Mouse (Mus musculus): ENCODE data around the gene Rai14. TPM values are rescaled to one million over a fixed set of nuclear protein-coding genes. Genes with fewer than 3 reads are reported as not detected.
A peak's percentile ranks its signal among the peaks of the same experiment; 100 is the strongest.

Rai14 gene
- polyA plus RNA-seq, 1 experiment from 2014 or later = 73.1 TPM

- ATAC-seq (ENCODE audit: insufficient read depth) = no peak
- peaks cover 10% of the 10 kb centered on the region for H3K4me1 ChIP-seq (ENCODE audit: insufficient read depth)
- H3K27me3 ChIP-seq (ENCODE audit: insufficient read depth, low read length) = no peaks in the 10 kb centered on the region
- H3K4me2 ChIP-seq = no peak overlapping the region
- H3K4me3 ChIP-seq (ENCODE audit: low read depth, low read length) = no peak overlapping the region
- no peak overlapping the region for H3K9ac ChIP-seq
- no peak overlapping the region for H3K27ac ChIP-seq (ENCODE audit: low read depth)
- no peak for TF ChIP-seq CTCF (IDR thresholded peaks at IDR 0.05; ENCODE audit: low read depth)
- DNase-seq = no peak
- WGBS = 83% methylated on average over 9 of the region's 9 CpGs
- H3K9me3 ChIP-seq (ENCODE audit: low read depth, low read length) = no peaks in the 10 kb centered on the region
- peaks cover 11% of the 10 kb centered on the region for H3K36me3 ChIP-seq (ENCODE audit: insufficient read depth)
Measured at GRCm38 (mm10) chr15:10683687-10684203, 30.7 kb downstream of the Rai14 start.

GRCm38 (mm10) chr15:10680514-10680913, 33.9 kb downstream of the Rai14 start:
- peaks cover 7% of the 10 kb centered on the region for H3K4me1 ChIP-seq (ENCODE audit: insufficient read depth)
- no peak overlapping the region for H3K27ac ChIP-seq (ENCODE audit: low read depth)
- 59% methylated on average over 5 of the region's 5 CpGs for WGBS
- H3K4me2 ChIP-seq = no peak overlapping the region
- 0 out of 2 replicates have a peak, but pooled peaks cover 2% of the 10 kb centered on the region for H3K36me3 ChIP-seq (ENCODE audit: insufficient read depth)
- DNase-seq (no peak), ATAC-seq (ENCODE audit: insufficient read depth) (no peak)
- no peaks in the 10 kb centered on the region for H3K27me3 ChIP-seq (ENCODE audit: insufficient read depth, low read length)
- H3K9me3 ChIP-seq (ENCODE audit: low read depth, low read length) = no peaks in the 10 kb centered on the region
- H3K9ac ChIP-seq = no peak overlapping the region
- TF ChIP-seq CTCF (IDR thresholded peaks at IDR 0.05; ENCODE audit: low read depth) = no peak
- no peak overlapping the region for H3K4me3 ChIP-seq (ENCODE audit: low read depth, low read length)

GRCm38 (mm10) chr15:10679571-10679970, 34.9 kb downstream of the Rai14 start:
- H3K9ac ChIP-seq = no peak overlapping the region
- WGBS = 62% methylated on average over 4 of the region's 4 CpGs

GRCm38 (mm10) chr15:10675801-10676200, 38.6 kb downstream of the Rai14 start:
- DNase-seq = peak; percentile 34
- Histone ChIP-seq H3K9me3 (ENCODE audit: low read depth, low read length) (no peaks in the 10 kb centered on the region), H3K4me2 (no peak overlapping the region), H3K36me3 (ENCODE audit: insufficient read depth) (0 out of 2 replicates have a peak, but pooled peaks cover 9% of the 10 kb centered on the region), H3K27me3 (ENCODE audit: insufficient read depth, low read length) (no peaks in the 10 kb centered on the region), H3K4me1 (ENCODE audit: insufficient read depth) (peaks cover 11% of the 10 kb centered on the region), H3K9ac (no peak overlapping the region), H3K4me3 (ENCODE audit: low read depth, low read length) (no peak overlapping the region), H3K27ac (ENCODE audit: low read depth) (no peak overlapping the region)
- ATAC-seq (ENCODE audit: insufficient read depth) = no peak
- TF ChIP-seq CTCF (IDR thresholded peaks at IDR 0.05; ENCODE audit: low read depth) = no peak
- 77% methylated on average over 5 of the region's 5 CpGs for WGBS

More at GRCm38 (mm10) chr15:10679571-10679970, 34.9 kb downstream of the Rai14 start:
- DNase-seq = no peak
- Histone ChIP-seq H3K27ac (ENCODE audit: low read depth) (no peak overlapping the region), H3K36me3 (ENCODE audit: insufficient read depth) (0 out of 2 replicates have a peak, but pooled peaks cover 2% of the 10 kb centered on the region), H3K4me1 (ENCODE audit: insufficient read depth) (peaks cover 7% of the 10 kb centered on the region), H3K27me3 (ENCODE audit: insufficient read depth, low read length) (no peaks in the 10 kb centered on the region), H3K9me3 (ENCODE audit: low read depth, low read length) (no peaks in the 10 kb centered on the region), H3K4me3 (ENCODE audit: low read depth, low read length) (no peak overlapping the region), H3K4me2 (no peak overlapping the region)
- TF ChIP-seq CTCF (IDR thresholded peaks at IDR 0.05; ENCODE audit: low read depth) = no peak
- no peak; the same call in 1 of the 2 replicates for ATAC-seq (ENCODE audit: insufficient read depth)

GRCm38 (mm10) chr15:10672880-10673279, 41.5 kb downstream of the Rai14 start:
- no peak for TF ChIP-seq CTCF (IDR thresholded peaks at IDR 0.05; ENCODE audit: low read depth)
- H3K9ac ChIP-seq = no peak overlapping the region
- 0 out of 2 replicates have a peak, but pooled peaks cover 7% of the 10 kb centered on the region for H3K36me3 ChIP-seq (ENCODE audit: insufficient read depth)
- WGBS = 49% methylated on average over 5 of the region's 5 CpGs
- no peak overlapping the region for H3K4me3 ChIP-seq (ENCODE audit: low read depth, low read length)
- DNase-seq (no peak), ATAC-seq (ENCODE audit: insufficient read depth) (no peak)
- H3K27me3 ChIP-seq (ENCODE audit: insufficient read depth, low read length) = no peaks in the 10 kb centered on the region
- H3K4me1 ChIP-seq (ENCODE audit: insufficient read depth) = peaks cover 11% of the 10 kb centered on the region
- no peaks in the 10 kb centered on the region for H3K9me3 ChIP-seq (ENCODE audit: low read depth, low read length)
- H3K27ac ChIP-seq (ENCODE audit: low read depth) = no peak overlapping the region
- H3K4me2 ChIP-seq = no peak overlapping the region

GRCm38 (mm10) chr15:10671868-10672267, 42.6 kb downstream of the Rai14 start:
- Histone ChIP-seq H3K9ac (no peak overlapping the region), H3K36me3 (ENCODE audit: insufficient read depth) (0 out of 2 replicates have a peak, but pooled peaks cover 7% of the 10 kb centered on the region), H3K4me3 (ENCODE audit: low read depth, low read length) (no peak overlapping the region), H3K27me3 (ENCODE audit: insufficient read depth, low read length) (no peaks in the 10 kb centered on the region), H3K9me3 (ENCODE audit: low read depth, low read length) (no peaks in the 10 kb centered on the region), H3K4me1 (ENCODE audit: insufficient read depth) (peaks cover 12% of the 10 kb centered on the region), H3K4me2 (no peak overlapping the region), H3K27ac (ENCODE audit: low read depth) (no peak overlapping the region)
- no peak for TF ChIP-seq CTCF (IDR thresholded peaks at IDR 0.05; ENCODE audit: low read depth)
- 57% methylated on average over 4 of the region's 4 CpGs for WGBS
- peak; percentile 34 for DNase-seq
- ATAC-seq (ENCODE audit: insufficient read depth) = no peak

GRCm38 (mm10) chr15:10670107-10670506, 44.3 kb downstream of the Rai14 start:
- 48% methylated on average over 7 of the region's 7 CpGs for WGBS
- H3K4me2 ChIP-seq = no peak overlapping the region
- 0 out of 2 replicates have a peak, but pooled peaks cover 7% of the 10 kb centered on the region for H3K36me3 ChIP-seq (ENCODE audit: insufficient read depth)
- H3K27ac ChIP-seq (ENCODE audit: low read depth) = no peak overlapping the region
- no peaks in the 10 kb centered on the region for H3K9me3 ChIP-seq (ENCODE audit: low read depth, low read length)
- H3K4me1 ChIP-seq (ENCODE audit: insufficient read depth) = peaks cover 12% of the 10 kb centered on the region; the same call in 1 of the 2 replicates
- H3K27me3 ChIP-seq (ENCODE audit: insufficient read depth, low read length) = no peaks in the 10 kb centered on the region
- no peak overlapping the region for H3K4me3 ChIP-seq (ENCODE audit: low read depth, low read length)
- DNase-seq (no peak), ATAC-seq (ENCODE audit: insufficient read depth) (no peak)
- H3K9ac ChIP-seq = no peak overlapping the region
- no peak for TF ChIP-seq CTCF (IDR thresholded peaks at IDR 0.05; ENCODE audit: low read depth)

Data from lung, embryonic 14.5 days (tissue).